Mouse (Mus musculus) adrenal gland, postnatal 4 days (tissue): Measurements from ENCODE around the gene Slc25a36. TPM values are rescaled to one million over a fixed set of nuclear protein-coding genes. Genes with fewer than 3 reads are reported as not detected.

ENCODE experiments used
- DNase-seq, 2 experiments: peaks; one replicate each; pipeline ENCODE4 v3.0.0; 2021 to 2022; ENCODE audit warnings: low spot score in 2 of 2, mixed read lengths in 2 of 2
- total RNA-seq, 2 experiments: library from RNA; stranded (reverse); gene quantifications; 2 replicates each; pipeline ENCODE4 v1.2.3; 2021

Gene Slc25a36
- total RNA-seq, 2 experiments from 2014 or later: 116 to 123 TPM

GRCm38 (mm10) chr9:97112797-97113554 is 2.0 kb upstream of the Slc25a36 start:
- no peak for DNase-seq

GRCm38 (mm10) chr9:97112238-97112637 is 1.3 kb upstream of the Slc25a36 start:
- no peak for DNase-seq

- DNase-seq: no peak
Measured at GRCm38 (mm10) chr9:97111506-97111905, 549 bp upstream of the Slc25a36 start.

GRCm38 (mm10) chr9:97106481-97107160 is 4.3 kb downstream of the Slc25a36 start:
- no peak for DNase-seq

- no peak for DNase-seq
Measured at GRCm38 (mm10) chr9:97105400-97105985, 5.5 kb downstream of the Slc25a36 start.

GRCm38 (mm10) chr9:97103376-97104061 is 7.4 kb downstream of the Slc25a36 start:
- no peak for DNase-seq

- DNase-seq: no peak
Measured at GRCm38 (mm10) chr9:97098985-97099384, 12.0 kb downstream of the Slc25a36 start.

- DNase-seq: no peak
Measured at GRCm38 (mm10) chr9:97096180-97096579, 14.8 kb downstream of the Slc25a36 start.

GRCm38 (mm10) chr9:97087850-97088249 is 23.1 kb downstream of the Slc25a36 start:
- DNase-seq: no peak

- DNase-seq: no peak
Measured at GRCm38 (mm10) chr9:97084628-97085027, 26.3 kb downstream of the Slc25a36 start.

GRCm38 (mm10) chr9:97081106-97081862 is 29.7 kb downstream of the Slc25a36 start:
- no peak for DNase-seq

GRCm38 (mm10) chr9:97069911-97070310 is 41.0 kb downstream of the Slc25a36 start:
- no peak for DNase-seq

- no peak for DNase-seq
Measured at GRCm38 (mm10) chr9:97069466-97069865, 41.5 kb downstream of the Slc25a36 start.

- peak; percentile 28 to 63 for DNase-seq
Measured at GRCm38 (mm10) chr9:97068201-97069095, 42.5 kb downstream of the Slc25a36 start.

- DNase-seq: no peak
Measured at GRCm38 (mm10) chr9:97067761-97068160, 43.2 kb downstream of the Slc25a36 start.

GRCm38 (mm10) chr9:97065885-97066284 is 45.1 kb downstream of the Slc25a36 start:
- no peak for DNase-seq

- no peak for DNase-seq
Measured at GRCm38 (mm10) chr9:97065216-97065615, 45.7 kb downstream of the Slc25a36 start.

GRCm38 (mm10) chr9:97064161-97064560 is 46.8 kb downstream of the Slc25a36 start:
- DNase-seq: no peak

- DNase-seq: no peak
Measured at GRCm38 (mm10) chr9:97061696-97062095, 49.3 kb downstream of the Slc25a36 start.
